Mouse (Mus musculus) heart, embryonic 10.5 days (tissue): ENCODE data around the gene Cotl1. TPM values are rescaled to one million over a fixed set of nuclear protein-coding genes. Genes with fewer than 3 reads are reported as not detected.

Experiments used
- DNase-seq: peaks from one replicate; pipeline ENCODE4 v3.0.0-alpha.2; 2017; ENCODE audit warnings: low spot score
- H3K27ac ChIP-seq: fragments of 300-500 bp; sonication (generic); 2 replicates; pipeline ENCODE4 v1.5.1; 2016; ENCODE audit warnings: mild to moderate bottlenecking
- H3K27me3 ChIP-seq: fragments of 300-500 bp; sonication (generic); 2 replicates; pipeline ENCODE4 v1.6.1; 2016; ENCODE audit warnings: mild to moderate bottlenecking; ENCODE audit not compliant: poor library complexity, insufficient read depth, severe bottlenecking
- H3K36me3 ChIP-seq: fragments of 300-500 bp; sonication (generic); 2 replicates; pipeline ENCODE4 v1.6.1; 2016; ENCODE audit warnings: mild to moderate bottlenecking, moderate library complexity
- H3K4me1 ChIP-seq: fragments of 300-500 bp; sonication (generic); 2 replicates; pipeline ENCODE4 v1.6.1; 2016; ENCODE audit warnings: mild to moderate bottlenecking
- H3K4me3 ChIP-seq: fragments of 300-500 bp; sonication (generic); 2 replicates; pipeline ENCODE4 v1.5.1; 2016; ENCODE audit warnings: mild to moderate bottlenecking, moderate library complexity
- H3K9me3 ChIP-seq: fragments of 300-500 bp; sonication (generic); 2 replicates; pipeline ENCODE4 v1.6.1; 2016; ENCODE audit warnings: mild to moderate bottlenecking, moderate library complexity
- WGBS: fragments of 180-500 bp; shearing (Covaris S2); methylation state at CpG from one replicate; pipeline ENCODE4 v1.1.7; 2016; 5-methylcytosine and 5-hydroxymethylcytosine counted together
- polyA plus RNA-seq: library from polyadenylated mRNA; unstranded; fragments of >200 nt; fragmentation: Nextera tagmentation; extraction: Ambion mirVana; gene quantifications from 2 replicates; pipeline ENCODE4 v1.2.1, GENCODE M21; 2016

Gene Cotl1
- polyA plus RNA-seq, result 55.7 and 62.0 TPM in 2 replicates

- WGBS, result under 1% methylated on average over 57 of the region's 57 CpGs
- H3K4me3 ChIP-seq, result peak within 1 kb of the TSS; percentile 81
- H3K27me3 ChIP-seq, result peaks cover 17% of the 10 kb centered on the region
Observed at GRCm38 (mm10) chr8:119840275-119840808, at the start of gene Cotl1. Cotl1 (minus strand) TSS chr8:119840544.

GRCm38 (mm10) chr8:119888012-119888411 lies 47.7 kb upstream of the Cotl1 start:
- Histone ChIP-seq H3K4me3 (no peak overlapping the region), H3K27ac (no peak overlapping the region), H3K36me3 (no peaks in the 10 kb centered on the region), H3K4me1 (peaks cover 14% of the 10 kb centered on the region), H3K9me3 (no peaks in the 10 kb centered on the region), H3K27me3 (0 out of 2 replicates have a peak, but pooled peaks cover 4% of the 10 kb centered on the region)
- DNase-seq, result no peak
- WGBS, result 72% methylated on average over 4 of the region's 4 CpGs

More at GRCm38 (mm10) chr8:119840275-119840808, at the start of gene Cotl1:
- no peaks in the 10 kb centered on the region for H3K9me3 ChIP-seq
- peaks cover 51% of the 10 kb centered on the region for H3K4me1 ChIP-seq
- H3K27ac ChIP-seq, result peak within 1 kb of the TSS; percentile 89
- DNase-seq, result peak; percentile 96
- no peaks in the 10 kb centered on the region for H3K36me3 ChIP-seq

GRCm38 (mm10) chr8:119887130-119887529 lies 46.8 kb upstream of the Cotl1 start:
- H3K27ac ChIP-seq, result no peak overlapping the region
- no peak overlapping the region for H3K4me3 ChIP-seq
- WGBS, result 94% methylated on average over 3 of the region's 3 CpGs
- no peaks in the 10 kb centered on the region for H3K36me3 ChIP-seq
- no peaks in the 10 kb centered on the region for H3K9me3 ChIP-seq
- no peak for DNase-seq
- H3K4me1 ChIP-seq, result peaks cover 14% of the 10 kb centered on the region
- 0 out of 2 replicates have a peak, but pooled peaks cover 6% of the 10 kb centered on the region for H3K27me3 ChIP-seq

GRCm38 (mm10) chr8:119885612-119886011 lies 45.3 kb upstream of the Cotl1 start:
- H3K36me3 ChIP-seq, result no peaks in the 10 kb centered on the region
- H3K27me3 ChIP-seq, result peaks cover 15% of the 10 kb centered on the region; the same call in 1 of the 2 replicates
- H3K27ac ChIP-seq, result 0 out of 2 replicates have a peak overlapping the region, but pooled peaks have one; percentile 49
- H3K4me3 ChIP-seq, result no peak overlapping the region
- no peaks in the 10 kb centered on the region for H3K9me3 ChIP-seq
- peak; percentile 79 for DNase-seq
- 33% methylated on average over 3 of the region's 3 CpGs for WGBS
- peaks cover 14% of the 10 kb centered on the region for H3K4me1 ChIP-seq

- DNase-seq, result no peak
- no peaks in the 10 kb centered on the region for H3K9me3 ChIP-seq
- WGBS, result 87% methylated on average over 7 of the region's 7 CpGs
- no peak overlapping the region for H3K4me3 ChIP-seq
- H3K27me3 ChIP-seq, result peaks cover 37% of the 10 kb centered on the region; the same call in 1 of the 2 replicates
- no peaks in the 10 kb centered on the region for H3K36me3 ChIP-seq
- peaks cover 14% of the 10 kb centered on the region for H3K4me1 ChIP-seq
- H3K27ac ChIP-seq, result no peak overlapping the region
Observed at GRCm38 (mm10) chr8:119883281-119883680, 42.9 kb upstream of the Cotl1 start.

GRCm38 (mm10) chr8:119881917-119882316 lies 41.6 kb upstream of the Cotl1 start:
- 77% methylated on average over 8 of the region's 8 CpGs for WGBS
- no peak for DNase-seq
- H3K36me3 ChIP-seq, result no peaks in the 10 kb centered on the region

GRCm38 (mm10) chr8:119881301-119881700 lies 41.0 kb upstream of the Cotl1 start:
- H3K4me3 ChIP-seq, result no peak overlapping the region
- no peak for DNase-seq
- peaks cover 55% of the 10 kb centered on the region for H3K27me3 ChIP-seq
- H3K27ac ChIP-seq, result no peak overlapping the region
- 85% methylated on average over 6 of the region's 6 CpGs for WGBS
- peaks cover 16% of the 10 kb centered on the region for H3K4me1 ChIP-seq
- peaks cover 4% of the 10 kb centered on the region for H3K36me3 ChIP-seq
- H3K9me3 ChIP-seq, result no peaks in the 10 kb centered on the region

More at GRCm38 (mm10) chr8:119881917-119882316, 41.6 kb upstream of the Cotl1 start:
- H3K4me3 ChIP-seq, result no peak overlapping the region
- H3K9me3 ChIP-seq, result no peaks in the 10 kb centered on the region
- peaks cover 14% of the 10 kb centered on the region for H3K4me1 ChIP-seq
- no peak overlapping the region for H3K27ac ChIP-seq
- H3K27me3 ChIP-seq, result peaks cover 51% of the 10 kb centered on the region; the same call in 1 of the 2 replicates

- Histone ChIP-seq H3K4me1 (0 out of 2 replicates have a peak, but pooled peaks cover 6% of the 10 kb centered on the region), H3K4me3 (no peak overlapping the region), H3K27ac (no peak overlapping the region), H3K36me3 (peaks cover 50% of the 10 kb centered on the region), H3K9me3 (peaks cover 8% of the 10 kb centered on the region), H3K27me3 (peaks cover 38% of the 10 kb centered on the region)
- WGBS, result 89% methylated on average over 1 of the region's 1 CpGs
- DNase-seq, result no peak
Observed at GRCm38 (mm10) chr8:119873181-119873580, 32.8 kb upstream of the Cotl1 start.

GRCm38 (mm10) chr8:119869616-119870015 lies 29.3 kb upstream of the Cotl1 start:
- Histone ChIP-seq H3K27me3 (peaks cover 28% of the 10 kb centered on the region), H3K4me3 (no peak overlapping the region), H3K4me1 (peaks cover 8% of the 10 kb centered on the region; the same call in 1 of the 2 replicates), H3K27ac (no peak overlapping the region), H3K36me3 (peaks cover 42% of the 10 kb centered on the region), H3K9me3 (peaks cover 8% of the 10 kb centered on the region)
- no peak for DNase-seq
- 75% methylated on average over 20 of the region's 20 CpGs for whole genome bisulfite sequencing

- Histone ChIP-seq H3K27me3 (peaks cover 47% of the 10 kb centered on the region), H3K36me3 (0 out of 2 replicates have a peak, but pooled peaks cover 2% of the 10 kb centered on the region), H3K9me3 (no peaks in the 10 kb centered on the region), H3K4me3 (peak overlapping the region; percentile 93), H3K4me1 (peaks cover 34% of the 10 kb centered on the region), H3K27ac (peak overlapping the region; percentile 91; the same call in 1 of the 2 replicates)
- 8% methylated on average over 6 of the region's 6 CpGs for WGBS
- DNase-seq, result no peak
Observed at GRCm38 (mm10) chr8:119862749-119863148, 22.4 kb upstream of the Cotl1 start.

- 0 out of 2 replicates have a peak, but pooled peaks cover 2% of the 10 kb centered on the region for H3K36me3 ChIP-seq
- H3K27ac ChIP-seq, result peak overlapping the region; percentile 91
- WGBS, result 2% methylated on average over 19 of the region's 19 CpGs
- H3K4me1 ChIP-seq, result peaks cover 33% of the 10 kb centered on the region
- peak; percentile 84 for DNase-seq
- H3K27me3 ChIP-seq, result peaks cover 51% of the 10 kb centered on the region
- H3K9me3 ChIP-seq, result no peaks in the 10 kb centered on the region
- H3K4me3 ChIP-seq, result peak overlapping the region; percentile 93
Observed at GRCm38 (mm10) chr8:119862390-119862734, 22.0 kb upstream of the Cotl1 start.

- Histone ChIP-seq H3K27me3 (peaks cover 56% of the 10 kb centered on the region), H3K36me3 (0 out of 2 replicates have a peak, but pooled peaks cover 2% of the 10 kb centered on the region), H3K9me3 (no peaks in the 10 kb centered on the region), H3K4me3 (peak within 1 kb of the TSS; percentile 93), H3K4me1 (peaks cover 29% of the 10 kb centered on the region), H3K27ac (peak within 1 kb of the TSS; percentile 91)
- under 1% methylated on average over 35 of the region's 35 CpGs for WGBS
- peak; percentile 99 for DNase-seq
Observed at GRCm38 (mm10) chr8:119861706-119862389, 21.5 kb upstream of the Cotl1 start, which contains the start of gene Klhl36. Klhl36 (plus strand) TSS chr8:119862266.

- Histone ChIP-seq H3K4me3 (no peak overlapping the region), H3K9me3 (no peaks in the 10 kb centered on the region), H3K4me1 (peaks cover 30% of the 10 kb centered on the region), H3K27ac (no peak overlapping the region), H3K36me3 (no peaks in the 10 kb centered on the region), H3K27me3 (peaks cover 27% of the 10 kb centered on the region)
- 78% methylated on average over 6 of the region's 6 CpGs for WGBS
- DNase-seq, result no peak
Observed at GRCm38 (mm10) chr8:119857767-119858166, 17.4 kb upstream of the Cotl1 start.
